Mouse (Mus musculus) left cerebral cortex, adult 2 months (tissue): ENCODE results near the gene Carf. TPM values are rescaled to one million over a fixed set of nuclear protein-coding genes. Genes with fewer than 3 reads are reported as not detected.

ENCODE experiments used
- DNase-seq, 2 experiments: peaks; one replicate each; pipeline ENCODE4 v3.0.0; 2021 to 2022; ENCODE audit warnings: low spot score in 2 of 2, mixed read lengths in 1 of 2; ENCODE audit errors: extremely low spot score in 1 of 2
- H3K27ac ChIP-seq: fragments of 200-600 bp; 2 replicates; pipeline ENCODE4 v1.8.1; 2022
- H3K4me3 ChIP-seq: fragments of 200-600 bp; 2 replicates; pipeline ENCODE4 v1.8.1; 2022
- CTCF ChIP-seq: fragments of 200-600 bp; IDR thresholded peaks from 2 replicates; pipeline ENCODE4 v1.8.1; 2022; ENCODE audit warnings: antibody characterized with exemption, mild to moderate bottlenecking, moderate library complexity
- intact Hi-C: fragments of 180-260 bp; cut with DNase I; formaldehyde crosslinking; loops from one replicate; pipeline ENCODE4 v1.15.1; 2025
- total RNA-seq, 2 experiments: library from RNA; stranded (reverse); gene quantifications; 2 replicates each; pipeline ENCODE4 v1.2.3; 2021

Gene Carf
- total RNA-seq, 2 experiments from 2014 or later: 26.2 to 26.9 TPM

- intact Hi-C loops: loop anchor here (1.0 to 2.0 kb wide), 2 partner anchors 82 to 162 kb away; partner anchors contain the start of genes Carf, Cyp20a1 and Wdr12
- no peak for TF ChIP-seq CTCF
Measured at GRCm38 (mm10) chr1:60180784-60181221, 82.8 kb downstream of the Carf start.

GRCm38 (mm10) chr1:60188454-60188853 lies 90.4 kb downstream of the Carf start:
- Histone ChIP-seq H3K4me3 (no peak overlapping the region), H3K27ac (no peak overlapping the region)
- TF ChIP-seq CTCF: no peak
- no peak for DNase-seq
- intact Hi-C loops: no loop called here

More at GRCm38 (mm10) chr1:60180784-60181221, 82.8 kb downstream of the Carf start:
- DNase-seq: peak in 1 of 2 experiments; percentile 31
- Histone ChIP-seq H3K27ac (peak overlapping the region; percentile 76), H3K4me3 (peak overlapping the region; percentile 87)

GRCm38 (mm10) chr1:60196813-60197212 lies 98.8 kb downstream of the Carf start:
- peak; percentile 37 for TF ChIP-seq CTCF
- DNase-seq: no peak
- H3K4me3 ChIP-seq: no peak overlapping the region
- intact Hi-C loops: no loop called here
- H3K27ac ChIP-seq: no peak overlapping the region

GRCm38 (mm10) chr1:60199006-60199405 lies 101.0 kb downstream of the Carf start:
- DNase-seq: no peak
- Histone ChIP-seq H3K27ac (no peak overlapping the region), H3K4me3 (no peak overlapping the region)
- no peak for TF ChIP-seq CTCF
- intact Hi-C loops: no loop called here

Other genes with a start within 250 kb of the Carf start
- 10 to 100 TPM; 52.0 to 56.5 TPM for gene Fam117b, start 185.2 kb upstream of the Carf start, total RNA-seq
- 10 to 100 TPM; 36.2 to 37.8 TPM for gene Ica1l, start 55.1 kb upstream of the Carf start, total RNA-seq
- gene Wdr12, start 398 bp downstream of the Carf start, total RNA-seq: 10 to 100 TPM; 30.4 to 32.4 TPM
- gene Nbeal1, start 82.4 kb downstream of the Carf start, total RNA-seq: 10 to 100 TPM; 27.9 to 28.5 TPM
- 10 to 100 TPM; 10.1 to 10.9 TPM for gene Cyp20a1, start 245.1 kb downstream of the Carf start, total RNA-seq